Mouse (Mus musculus): ENCODE measurements around the gene Duoxa1. TPM values are rescaled to one million over a fixed set of nuclear protein-coding genes. Genes with fewer than 3 reads are reported as not detected.
A peak's percentile ranks its signal among the peaks of the same experiment; 100 is the strongest.

The Duoxa1 gene
- polyA plus RNA-seq, 1 experiment from 2014 or later: 0.32 TPM

GRCm38 (mm10) chr2:122266407-122267193 is 46.9 kb downstream of the Duoxa1 start:
- Histone ChIP-seq H3K9ac (no peak overlapping the region), H3K27me3 (no peaks in the 10 kb centered on the region), H3K36me3 (no peaks in the 10 kb centered on the region), H3K4me1 (peaks cover 7% of the 10 kb centered on the region), H3K4me3 (no peak overlapping the region), H3K4me2 (replicated peaks) (no peak overlapping the region), H3K9me3 (replicated peaks) (no peaks in the 10 kb centered on the region), H3K27ac (no peak overlapping the region)
- ATAC-seq (ENCODE audit: low FRiP score): no peak
- WGBS: 90% methylated on average over 7 of the region's 7 CpGs

GRCm38 (mm10) chr2:122264690-122265089 is 48.8 kb downstream of the Duoxa1 start:
- ATAC-seq (ENCODE audit: low FRiP score): peak; percentile 73
- no peak overlapping the region for H3K4me2 ChIP-seq (replicated peaks)
- no peak overlapping the region for H3K4me3 ChIP-seq
- H3K36me3 ChIP-seq: no peaks in the 10 kb centered on the region
- H3K9ac ChIP-seq: no peak overlapping the region
- H3K9me3 ChIP-seq (replicated peaks): no peaks in the 10 kb centered on the region
- H3K27ac ChIP-seq: no peak overlapping the region
- WGBS: 70% methylated on average over 3 of the region's 3 CpGs
- no peaks in the 10 kb centered on the region for H3K27me3 ChIP-seq
- peaks cover 7% of the 10 kb centered on the region for H3K4me1 ChIP-seq

GRCm38 (mm10) chr2:122260729-122261128 is 52.8 kb downstream of the Duoxa1 start:
- Histone ChIP-seq H3K4me1 (peaks cover 7% of the 10 kb centered on the region), H3K27ac (no peak overlapping the region), H3K27me3 (no peaks in the 10 kb centered on the region), H3K36me3 (no peaks in the 10 kb centered on the region), H3K9ac (no peak overlapping the region), H3K9me3 (replicated peaks) (no peaks in the 10 kb centered on the region), H3K4me2 (replicated peaks) (no peak overlapping the region), H3K4me3 (no peak overlapping the region)
- WGBS: 89% methylated on average over 5 of the region's 5 CpGs
- ATAC-seq (ENCODE audit: low FRiP score): no peak

GRCm38 (mm10) chr2:122255997-122256396 is 57.5 kb downstream of the Duoxa1 start:
- WGBS: 96% methylated on average over 5 of the region's 5 CpGs
- H3K4me1 ChIP-seq: no peaks in the 10 kb centered on the region
- no peak overlapping the region for H3K4me3 ChIP-seq
- H3K9ac ChIP-seq: no peak overlapping the region
- no peaks in the 10 kb centered on the region for H3K36me3 ChIP-seq
- H3K4me2 ChIP-seq (replicated peaks): no peak overlapping the region
- no peak for ATAC-seq (ENCODE audit: low FRiP score)
- no peaks in the 10 kb centered on the region for H3K27me3 ChIP-seq
- H3K27ac ChIP-seq: no peak overlapping the region
- no peaks in the 10 kb centered on the region for H3K9me3 ChIP-seq (replicated peaks)

Other genes with a start within 250 kb of the Duoxa1 start
- 13.6 and 14.2 TPM in 2 replicates for gene Spg11, start 195.3 kb downstream of the Duoxa1 start, polyA plus RNA-seq (2016; fragmentation: Nextera tagmentation; extraction: Ambion mirVana)
- gene B2m, start 166.0 kb downstream of the Duoxa1 start, polyA plus RNA-seq (2016; fragmentation: Nextera tagmentation; extraction: Ambion mirVana): 134 and 143 TPM in 2 replicates
- gene Trim69, start 153.0 kb downstream of the Duoxa1 start, polyA plus RNA-seq (2016; fragmentation: Nextera tagmentation; extraction: Ambion mirVana): not detected in 2 replicates
- gene Patl2, start 127.5 kb downstream of the Duoxa1 start, polyA plus RNA-seq (2016; fragmentation: Nextera tagmentation; extraction: Ambion mirVana): not detected in 2 replicates
- not detected in 2 replicates for gene Terb2, start 127.5 kb downstream of the Duoxa1 start, polyA plus RNA-seq (2016; fragmentation: Nextera tagmentation; extraction: Ambion mirVana)
- 19.3 and 20.0 TPM in 2 replicates for gene Sord, start 79.0 kb downstream of the Duoxa1 start, polyA plus RNA-seq (2016; fragmentation: Nextera tagmentation; extraction: Ambion mirVana)
- gene Duox2, start 15.3 kb downstream of the Duoxa1 start, polyA plus RNA-seq (2016; fragmentation: Nextera tagmentation; extraction: Ambion mirVana): not detected in 2 replicates
- gene Duoxa2, start 14.8 kb downstream of the Duoxa1 start, polyA plus RNA-seq (2016; fragmentation: Nextera tagmentation; extraction: Ambion mirVana): not detected in 2 replicates
- 0.08 and 0.10 TPM in 2 replicates for gene Duox1, start 1.9 kb upstream of the Duoxa1 start, polyA plus RNA-seq (2016; fragmentation: Nextera tagmentation; extraction: Ambion mirVana)
- gene Shf, start 55.4 kb upstream of the Duoxa1 start, polyA plus RNA-seq (2016; fragmentation: Nextera tagmentation; extraction: Ambion mirVana): 9.1 and 10.7 TPM in 2 replicates
- 0.10 and 0.15 TPM in 2 replicates for gene Slc28a2, start 112.7 kb upstream of the Duoxa1 start, polyA plus RNA-seq (2016; fragmentation: Nextera tagmentation; extraction: Ambion mirVana)
- not detected in 2 replicates for gene Gm14085, start 171.2 kb upstream of the Duoxa1 start, polyA plus RNA-seq (2016; fragmentation: Nextera tagmentation; extraction: Ambion mirVana)